Mouse (Mus musculus): ENCODE data around the gene Dicer1.

Dicer1 gene

DNA sequence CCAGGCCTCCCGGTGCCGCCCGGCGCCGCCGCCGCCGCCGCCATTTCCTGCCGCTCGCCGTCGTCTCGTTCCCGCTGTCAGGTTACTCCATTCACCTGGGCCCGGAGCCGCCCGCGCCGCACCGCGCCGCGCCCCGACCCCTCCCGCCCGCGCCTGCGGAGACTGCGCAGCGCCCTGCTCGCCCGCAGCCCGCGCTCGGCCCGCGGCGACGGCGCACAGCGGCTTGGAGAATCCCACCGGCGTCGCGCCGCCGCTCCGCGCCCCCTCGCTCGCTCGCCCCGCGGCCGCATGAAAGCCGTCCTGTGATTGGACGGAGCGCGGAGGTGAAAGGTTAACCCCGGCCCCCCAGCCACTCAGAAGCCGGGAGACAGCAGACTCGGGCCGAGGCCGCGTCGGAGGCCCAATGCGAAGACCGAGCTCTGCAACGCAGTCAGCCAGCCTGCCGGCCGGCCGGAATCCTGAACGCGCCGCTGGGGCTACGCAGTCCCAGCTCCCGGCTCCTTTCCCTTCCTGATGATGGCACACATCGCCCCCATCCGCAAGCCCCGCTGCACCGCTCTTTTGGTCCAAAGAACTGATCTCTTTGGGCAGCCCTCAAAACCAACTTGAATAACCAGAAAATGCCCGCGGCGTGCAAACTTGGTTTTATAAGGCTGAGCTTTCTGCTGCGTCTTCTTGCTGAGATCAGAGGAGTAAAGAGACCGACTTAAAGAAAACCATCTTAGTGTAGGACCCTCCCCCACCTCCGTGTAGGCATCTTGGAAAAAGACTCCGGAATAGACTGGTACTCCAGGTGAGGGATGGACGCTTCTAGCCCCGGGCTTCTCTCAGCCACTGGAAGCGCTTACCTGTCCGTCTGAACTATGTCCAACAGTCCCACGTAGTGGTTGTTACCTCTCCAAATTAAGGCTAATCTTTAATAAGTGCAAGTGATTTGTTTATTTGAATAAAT lies at the start of gene Dicer1:
TSS of gene Dicer1 (minus strand) at position 139 of the 952 bp plus-strand sequence.
- peak; percentile 99 for DNase-seq (ENCODE audit: low spot score)

DNA sequence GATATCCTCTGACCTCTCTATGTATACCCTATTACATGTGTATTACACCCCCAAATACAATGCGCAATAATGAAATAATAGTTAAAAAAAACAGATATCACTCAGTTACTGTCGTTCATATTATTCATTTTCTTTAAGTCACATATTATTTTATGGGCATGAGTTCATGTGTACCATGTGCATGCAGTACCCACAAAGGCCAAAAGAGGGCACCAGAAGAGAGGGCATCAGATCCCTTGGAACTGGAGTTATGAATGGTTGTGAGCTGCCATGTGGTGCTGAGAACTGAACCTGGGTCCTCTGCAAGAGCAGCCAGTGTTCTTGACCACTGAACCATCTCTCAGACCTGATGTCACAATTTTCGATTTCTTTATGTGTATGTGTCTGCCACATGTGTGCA lies 47.6 kb upstream of the Dicer1 start:
- no peak for DNase-seq (ENCODE audit: low spot score)

GRCm38 (mm10) chr12:104797905-104798304 lies 46.2 kb upstream of the Dicer1 start:
- no peak for DNase-seq (ENCODE audit: low spot score)

- no peak for DNase-seq (ENCODE audit: low spot score)
Observed at GRCm38 (mm10) chr12:104796635-104797378, 45.1 kb upstream of the Dicer1 start.

- DNase-seq (ENCODE audit: low spot score), result no peak
Observed at GRCm38 (mm10) chr12:104794957-104795356, 43.2 kb upstream of the Dicer1 start.

DNA sequence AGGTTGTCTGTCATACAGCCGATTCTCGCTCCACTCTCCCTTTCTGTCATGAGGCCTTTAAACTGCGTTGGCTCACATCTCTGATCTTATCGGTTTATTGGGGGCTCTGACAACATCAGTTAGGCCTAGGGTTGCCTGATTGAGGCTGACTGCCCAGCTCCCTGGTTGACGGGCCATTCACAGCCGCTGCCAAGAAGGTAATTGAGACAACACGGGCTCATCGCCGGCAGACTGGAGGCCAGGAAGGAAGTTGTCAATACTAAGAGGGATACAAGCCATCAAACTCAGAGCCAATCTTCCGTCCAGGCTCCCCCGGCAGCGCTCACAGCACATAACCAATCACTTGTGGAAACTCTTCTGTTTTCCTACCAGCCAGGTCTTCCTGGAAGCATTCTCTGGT lies 41.7 kb upstream of the Dicer1 start:
- no peak for DNase-seq (ENCODE audit: low spot score)

DNA sequence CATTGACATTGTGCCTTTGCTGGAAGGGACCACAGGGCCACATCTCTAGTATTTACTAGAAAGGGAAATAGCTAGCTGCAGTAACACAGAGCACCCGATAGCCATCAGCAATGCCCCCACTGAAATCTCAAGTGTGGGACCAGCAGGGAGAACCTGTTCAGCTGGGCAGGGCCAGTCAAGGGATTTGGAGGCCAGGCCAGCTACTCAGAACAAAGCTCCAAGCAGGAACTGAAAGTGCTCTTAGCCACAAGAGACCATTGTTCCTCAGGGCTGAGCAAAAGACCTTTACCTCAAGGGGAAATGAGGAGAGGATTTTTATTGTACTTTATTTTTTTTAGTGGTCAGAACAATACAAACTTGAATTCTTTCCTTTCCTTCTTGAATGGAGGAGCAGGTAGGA lies 25.9 kb upstream of the Dicer1 start:
- no peak for DNase-seq (ENCODE audit: low spot score)

GRCm38 (mm10) chr12:104771941-104772340 lies 20.2 kb upstream of the Dicer1 start:
- no peak for DNase-seq (ENCODE audit: low spot score)

GRCm38 (mm10) chr12:104769201-104769785 lies 17.5 kb upstream of the Dicer1 start:
- no peak for DNase-seq (ENCODE audit: low spot score)

DNA sequence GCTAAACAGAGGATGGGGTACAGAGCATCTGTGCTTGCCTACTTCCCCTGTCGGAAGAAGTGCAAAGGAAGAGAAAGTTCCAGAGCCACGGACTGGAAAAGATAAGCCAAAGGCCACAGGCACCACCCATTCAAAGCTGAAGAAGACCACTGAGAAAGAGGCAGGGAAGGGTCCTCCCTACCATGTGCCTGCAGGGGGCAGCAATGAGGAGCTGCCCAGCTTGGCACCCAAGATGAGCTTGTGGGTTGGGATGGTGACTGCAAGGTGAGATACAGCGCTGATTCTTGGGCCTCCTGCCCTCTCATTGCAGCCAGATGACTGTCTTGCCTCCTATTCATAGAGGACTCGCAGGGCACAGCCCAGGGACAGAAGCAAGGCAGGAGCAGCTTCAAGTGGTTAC lies 15.4 kb upstream of the Dicer1 start:
- no peak for DNase-seq (ENCODE audit: low spot score)

GRCm38 (mm10) chr12:104765761-104766160 lies 14.0 kb upstream of the Dicer1 start:
- no peak for DNase-seq (ENCODE audit: low spot score)

DNA sequence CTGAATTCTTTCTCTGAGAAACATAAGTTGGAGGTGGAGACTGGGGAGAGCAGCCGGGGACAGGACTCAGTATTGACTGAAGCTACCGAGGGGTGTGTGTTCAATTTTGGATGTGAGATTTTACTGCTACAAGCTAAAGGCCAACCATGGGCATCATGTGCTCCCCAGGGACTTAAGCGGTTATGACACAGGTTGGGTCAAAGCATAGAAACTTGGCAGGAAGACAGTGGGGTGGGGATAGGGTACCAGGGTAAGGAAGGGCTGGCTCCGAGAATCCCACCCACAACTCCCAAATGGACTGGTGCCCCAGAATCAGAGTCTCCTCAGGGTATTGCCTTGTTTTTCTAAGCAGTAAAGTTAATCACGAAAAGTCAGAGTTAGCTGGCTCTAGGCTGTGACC lies 13.4 kb upstream of the Dicer1 start:
- no peak for DNase-seq (ENCODE audit: low spot score)

DNA sequence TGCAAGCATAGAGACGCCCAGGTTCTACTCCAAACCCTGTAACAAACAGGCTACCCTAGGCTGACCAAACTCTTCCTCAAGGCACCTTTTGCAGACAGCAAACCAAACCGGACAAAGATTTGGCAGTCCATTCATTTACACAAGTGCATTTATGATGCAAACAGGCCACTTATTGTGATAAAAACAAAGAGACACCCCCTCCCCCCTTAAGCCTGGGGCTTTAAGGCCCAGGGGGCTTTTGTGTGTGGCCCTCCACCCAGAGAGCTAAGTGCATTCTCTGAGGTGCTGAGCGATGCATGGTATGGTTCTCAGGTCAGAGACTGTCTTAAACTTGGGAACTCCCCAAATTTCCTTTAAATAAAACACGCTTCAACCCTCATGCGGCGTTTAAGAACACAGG lies 12.2 kb upstream of the Dicer1 start:
- DNase-seq (ENCODE audit: low spot score), result no peak

DNA sequence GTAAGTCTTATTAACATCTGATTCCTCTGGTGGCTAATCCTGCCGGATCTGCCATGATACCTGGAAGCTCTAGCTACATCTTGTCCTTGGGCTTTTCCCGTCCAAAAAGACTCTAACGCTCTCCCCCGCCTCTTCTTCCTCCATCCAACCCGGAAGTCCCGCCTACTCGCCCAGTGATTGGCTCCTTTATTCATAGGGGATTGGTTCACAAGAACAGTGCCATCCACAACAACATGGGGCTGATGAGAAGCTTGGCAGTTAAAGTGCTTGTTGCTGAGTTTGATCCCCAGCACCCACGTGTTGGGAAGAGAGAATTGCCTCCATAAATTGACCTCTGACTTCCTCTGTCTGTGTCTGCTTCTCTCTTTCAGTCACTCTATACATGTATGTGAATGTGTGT lies 9.7 kb upstream of the Dicer1 start:
- no peak for DNase-seq (ENCODE audit: low spot score)

DNA sequence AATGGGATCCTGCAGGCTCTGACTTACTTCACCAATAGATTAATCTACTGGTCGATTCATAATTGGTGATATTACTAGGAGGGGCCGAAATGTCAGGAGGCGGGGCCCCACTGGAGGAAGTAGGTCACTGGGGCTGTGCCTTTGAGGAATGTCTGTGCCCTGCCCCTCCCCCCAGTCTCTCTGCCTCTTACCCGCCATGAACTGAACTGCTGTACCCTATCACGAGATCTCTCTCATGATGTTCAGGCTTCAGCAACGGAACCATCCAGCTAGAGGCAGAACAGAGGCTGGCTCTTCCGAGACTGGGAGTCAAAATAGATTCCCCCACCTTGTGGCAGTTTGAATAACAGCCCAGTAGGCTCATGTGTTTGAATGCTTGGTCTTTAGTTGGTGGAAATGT lies 6.3 kb upstream of the Dicer1 start:
- no peak for DNase-seq (ENCODE audit: low spot score)

DNA sequence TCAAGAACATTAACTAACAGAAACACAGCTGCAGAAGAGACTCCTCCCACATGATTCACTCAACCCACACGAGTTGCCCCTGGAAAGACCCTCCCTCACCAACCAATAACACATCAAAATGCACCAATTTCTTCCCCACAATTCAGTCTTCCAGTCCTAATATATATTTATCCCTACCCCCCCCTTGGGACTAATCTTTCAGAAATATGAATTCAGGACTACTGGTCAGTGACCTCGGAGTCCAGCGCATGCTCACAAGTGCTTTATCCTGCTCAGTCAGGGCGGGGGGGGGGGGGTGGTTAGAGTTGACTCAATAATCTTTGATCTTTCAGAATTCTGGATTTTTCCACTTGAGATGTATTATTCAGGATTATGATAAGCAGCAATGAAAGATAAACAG lies 1.9 kb upstream of the Dicer1 start:
- DNase-seq (ENCODE audit: low spot score), result no peak

DNA sequence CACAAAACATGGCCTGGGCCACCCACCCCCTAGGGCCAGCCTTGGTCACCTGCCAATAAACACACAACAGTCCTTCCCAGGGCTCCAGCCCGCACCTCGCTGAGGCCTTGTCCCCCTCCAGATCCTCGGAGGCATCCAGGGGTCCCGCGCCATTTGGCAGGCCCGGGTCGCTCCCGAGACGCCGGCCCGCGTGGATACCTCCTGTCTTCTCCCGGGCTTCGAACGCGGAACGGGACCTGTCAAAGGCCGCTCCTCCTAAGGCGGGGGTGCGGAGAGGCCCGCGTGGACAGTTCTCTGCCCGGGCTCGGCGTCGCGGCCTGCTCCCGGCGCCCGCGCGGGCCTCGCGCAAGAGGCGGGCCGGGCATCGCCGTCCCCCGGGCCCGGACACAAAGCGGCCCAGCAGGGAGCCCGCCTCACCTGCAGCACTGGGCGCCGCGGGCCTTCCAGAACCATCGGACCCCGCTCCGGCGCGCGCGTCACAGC lies 380 bp downstream of the Dicer1 start:
- DNase-seq (ENCODE audit: low spot score), result peak; percentile 55

- no peak for DNase-seq (ENCODE audit: low spot score)
Observed at GRCm38 (mm10) chr12:104748946-104749345, 2.8 kb downstream of the Dicer1 start.

GRCm38 (mm10) chr12:104747252-104747651 lies 4.5 kb downstream of the Dicer1 start:
- DNase-seq (ENCODE audit: low spot score), result no peak

- DNase-seq (ENCODE audit: low spot score), result no peak
Observed at GRCm38 (mm10) chr12:104746601-104747000, 5.2 kb downstream of the Dicer1 start.

- no peak for DNase-seq (ENCODE audit: low spot score)
Observed at GRCm38 (mm10) chr12:104743687-104744086, 8.1 kb downstream of the Dicer1 start.

DNA sequence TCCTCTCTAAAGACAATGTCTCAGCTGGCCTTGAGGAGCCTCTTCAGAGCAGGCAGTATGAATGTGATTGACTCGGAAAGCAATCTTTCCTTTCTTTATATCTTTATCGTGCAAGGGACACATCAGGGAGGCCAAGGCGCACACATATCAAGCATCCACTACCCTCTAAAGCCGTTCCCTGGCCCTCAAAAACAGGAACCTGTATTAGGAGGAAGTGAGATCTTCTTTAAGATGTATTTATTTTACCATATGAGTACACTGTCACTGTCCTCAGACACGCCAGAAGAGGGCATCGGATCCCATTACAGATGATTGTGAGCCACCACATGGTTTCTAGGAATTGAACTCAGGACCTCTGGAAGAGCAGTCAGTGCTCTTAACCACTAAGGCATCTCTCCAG lies 9.5 kb downstream of the Dicer1 start:
- no peak for DNase-seq (ENCODE audit: low spot score)

Measured in ovary, postnatal 36 days (tissue).